Mouse (Mus musculus): ENCODE measurements around the gene Tigit.

The Tigit gene

GRCm38 (mm10) chr16:43617346-43617745 lies 46.6 kb downstream of the Tigit start:
- no peak for DNase-seq

GRCm38 (mm10) chr16:43616348-43616747 lies 47.6 kb downstream of the Tigit start:
- DNase-seq = no peak

- no peak for DNase-seq
Measured at GRCm38 (mm10) chr16:43610375-43610774, 53.6 kb downstream of the Tigit start.

DNA sequence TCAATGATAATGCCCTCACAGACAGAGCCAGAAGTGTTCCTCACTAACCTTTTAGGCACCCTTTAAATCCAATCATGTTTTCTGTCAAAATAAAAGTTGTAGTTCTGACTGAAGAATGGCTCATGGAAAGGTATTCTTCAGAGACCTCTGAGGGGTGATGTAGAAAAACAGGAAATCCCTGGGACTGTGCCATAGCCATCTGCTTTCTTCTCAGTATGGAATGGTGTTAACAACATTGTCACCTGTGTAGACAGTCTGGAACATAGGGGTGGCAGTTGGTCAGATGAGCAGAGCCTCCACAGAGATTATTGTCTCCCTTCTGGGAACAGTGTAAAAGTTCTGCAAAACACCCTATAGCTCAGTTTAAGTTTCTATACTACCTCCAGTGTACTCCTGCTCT lies 55.9 kb downstream of the Tigit start:
- no peak for DNase-seq

- no peak for DNase-seq
Measured at GRCm38 (mm10) chr16:43607086-43607485, 56.9 kb downstream of the Tigit start.

- DNase-seq = no peak
Measured at GRCm38 (mm10) chr16:43604399-43605013, 59.4 kb downstream of the Tigit start.

GRCm38 (mm10) chr16:43603591-43604141 lies 60.3 kb downstream of the Tigit start:
- DNase-seq = no peak

DNA sequence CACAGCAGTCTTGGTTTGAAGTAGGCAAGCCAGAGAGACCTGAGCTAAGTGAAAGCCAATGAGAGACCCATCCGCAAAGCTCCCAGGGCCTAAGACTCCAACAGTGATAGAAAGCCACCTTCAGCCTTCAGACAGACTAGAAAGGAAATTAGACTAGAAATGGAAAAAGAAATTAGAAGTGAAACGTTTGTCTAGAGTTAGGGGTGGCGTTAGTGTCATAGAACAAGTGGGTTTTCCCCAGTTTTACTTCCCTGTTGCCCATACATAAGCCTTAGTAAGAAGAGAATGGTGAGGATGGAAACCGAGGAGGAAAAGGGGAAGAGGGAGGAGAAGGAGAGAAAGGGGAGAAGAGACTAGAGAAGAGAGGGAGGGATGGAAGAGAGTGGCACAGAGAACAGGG lies 61.4 kb downstream of the Tigit start:
- DNase-seq = no peak

DNA sequence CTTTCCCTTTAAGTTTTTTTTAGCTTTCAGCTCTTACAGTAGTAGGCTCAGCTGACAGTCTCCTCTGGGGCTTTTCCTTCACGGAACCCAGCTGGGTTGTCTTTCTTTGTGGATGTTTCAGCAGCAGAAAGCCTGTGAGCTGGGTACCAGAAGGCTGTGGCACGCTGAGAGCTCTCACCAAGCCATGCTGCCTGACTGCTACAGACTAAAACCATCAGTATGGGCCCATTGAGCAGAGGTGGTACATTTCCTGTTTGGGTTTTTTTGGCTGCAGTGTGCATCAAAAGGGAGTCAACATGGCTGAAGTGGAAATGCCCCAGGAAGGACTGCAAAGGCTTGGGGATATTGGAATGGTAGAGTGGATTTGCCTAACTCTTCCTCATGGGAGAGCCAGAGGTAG lies 64.2 kb downstream of the Tigit start:
- no peak for DNase-seq
